Mouse (Mus musculus) gastrocnemius, postnatal 36 days (tissue): ENCODE results near the gene Lmo2. TPM values are rescaled to one million over a fixed set of nuclear protein-coding genes. Genes with fewer than 3 reads are reported as not detected.

ENCODE experiments used
- DNase-seq, 2 experiments: peaks; one replicate each; pipeline ENCODE4 v3.0.0; 2022
- intact Hi-C: fragments of 180-260 bp; cut with DNase I; formaldehyde crosslinking; loops from one replicate; pipeline ENCODE4 v1.15.1; 2025
- long read RNA-seq, 2 experiments: library from polyadenylated mRNA; stranded (forward); transcript quantifications; one replicate each; pipeline ENCODE4 v2.0.0; 2021
- total RNA-seq, 2 experiments: library from RNA; stranded (reverse); gene quantifications; 2 replicates each; pipeline ENCODE4 v1.2.3; 2021

Lmo2 gene
- 1 to 10 TPM; 5.3 to 5.4 TPM for total RNA-seq
- long read RNA-seq, experiment 1, partial matches to known transcripts, result 0 of 7 reads
- long read RNA-seq, experiment 1, other reads (novel, unspliced or antisense), result 1 of 7 reads
- long read RNA-seq, experiment 2, partial matches to known transcripts, result 1 of 8 reads
- long read RNA-seq, experiment 2, other reads (novel, unspliced or antisense), result 3 of 8 reads

DNA sequence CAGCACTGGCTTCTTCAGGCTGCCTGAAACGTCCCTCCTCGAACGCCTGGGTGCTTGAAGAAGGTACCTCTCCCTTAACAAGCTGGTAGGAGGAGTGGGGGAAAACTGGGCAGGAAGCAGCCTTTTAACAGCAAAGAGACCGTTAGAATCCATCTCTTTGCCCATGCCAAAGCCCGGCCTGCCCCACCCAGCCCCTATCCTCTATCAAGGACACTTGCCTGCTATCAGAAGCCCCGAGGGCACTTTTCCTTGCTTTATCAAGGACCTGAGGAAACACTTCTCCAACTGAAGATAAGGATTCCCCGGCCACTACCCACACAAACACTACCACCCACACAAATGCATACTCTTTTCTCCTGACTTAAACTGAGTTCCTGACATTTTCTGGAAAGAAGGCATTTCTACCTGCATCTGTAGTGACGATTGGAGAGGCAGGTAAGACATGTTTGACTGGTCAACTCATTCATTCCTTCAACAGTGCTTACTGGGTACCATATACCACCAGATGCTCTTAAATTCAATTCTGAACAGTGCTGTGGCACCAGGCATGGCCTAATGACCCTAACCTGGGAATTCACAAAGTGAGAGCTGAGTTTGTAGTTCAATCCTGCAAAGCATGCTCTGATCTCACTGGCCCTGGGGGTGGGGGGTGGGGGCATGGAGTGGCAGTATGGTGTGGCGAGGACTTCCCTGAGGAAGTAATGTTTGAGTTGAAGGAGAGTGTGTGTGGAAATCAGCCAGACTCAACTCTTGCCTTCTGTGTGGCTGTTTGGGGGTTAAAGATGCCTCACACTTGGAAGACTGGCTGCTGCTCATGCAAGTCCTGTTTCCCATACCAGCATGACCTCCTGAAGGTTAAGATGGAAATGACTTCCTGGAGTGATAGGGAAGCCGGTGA is at the start of gene Lmo2:
Gene Lmo2 (plus strand): TSS at position 338 of the 898 bp plus-strand sequence.
- DNase-seq, result no peak
- intact Hi-C loops, result no loop called here

DNA sequence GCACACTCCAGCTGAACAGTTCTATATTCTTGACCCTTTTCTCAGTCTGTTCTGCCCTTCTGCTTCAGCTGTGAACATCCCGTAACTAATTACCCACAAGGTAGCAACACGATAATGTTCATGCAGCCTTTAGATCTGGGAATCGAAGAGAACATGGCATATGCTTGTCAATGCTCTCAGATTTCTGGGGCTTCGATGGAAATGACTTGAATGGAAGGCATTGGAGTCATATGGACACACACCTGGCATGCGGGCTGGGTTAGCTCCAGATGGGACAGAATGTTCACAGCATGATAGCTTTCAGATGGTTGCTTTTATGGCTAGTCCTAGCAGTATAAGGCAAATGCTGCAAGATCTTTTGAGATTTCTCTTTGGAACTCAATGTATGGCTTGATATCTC is 47.2 kb upstream of the Lmo2 start:
- intact Hi-C loops, result no loop called here
- DNase-seq, result no peak

DNA sequence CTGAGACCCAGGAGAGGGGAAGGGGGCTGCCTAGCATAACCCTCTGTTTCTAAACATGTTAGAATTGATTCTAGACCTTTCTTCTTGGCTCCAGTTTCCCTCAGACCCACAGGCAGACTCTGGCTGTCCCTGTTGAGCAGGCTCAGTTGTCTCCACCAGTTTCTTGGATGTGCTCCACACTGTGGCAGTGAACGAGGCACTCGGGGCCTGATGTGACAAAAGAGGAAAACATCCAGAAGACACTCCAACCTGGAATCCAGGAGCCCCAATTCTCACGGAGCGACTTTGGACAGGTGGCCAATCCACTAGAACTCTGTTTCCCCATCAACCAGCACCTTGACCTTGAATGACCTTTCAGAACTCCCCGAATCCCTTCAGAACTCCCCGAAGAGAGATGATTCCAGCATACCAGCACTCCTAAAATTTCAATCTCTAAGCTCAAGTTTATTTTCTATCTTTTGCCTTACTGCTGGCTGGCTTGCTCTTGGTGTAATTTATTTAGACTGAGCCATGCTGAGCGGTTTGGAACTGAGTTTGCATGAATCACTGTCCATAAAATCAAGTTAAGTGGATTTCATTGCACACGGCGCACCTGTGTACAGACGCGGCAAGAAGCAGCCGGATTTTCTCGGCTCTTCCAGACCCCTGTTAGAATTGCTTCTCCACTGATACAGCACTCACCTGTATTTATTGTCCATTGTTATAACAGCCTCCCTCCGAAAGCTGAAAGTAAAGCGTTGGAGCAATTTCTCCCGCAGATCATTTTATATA is 45.1 kb upstream of the Lmo2 start:
- intact Hi-C loops, result no loop called here

GRCm38 (mm10) chr2:103913252-103913650 is 44.5 kb upstream of the Lmo2 start:
- intact Hi-C loops, result no loop called here
- no peak for DNase-seq

More for the DNA sequence above, 45.1 kb upstream of the Lmo2 start:
- DNase-seq, result no peak

DNA sequence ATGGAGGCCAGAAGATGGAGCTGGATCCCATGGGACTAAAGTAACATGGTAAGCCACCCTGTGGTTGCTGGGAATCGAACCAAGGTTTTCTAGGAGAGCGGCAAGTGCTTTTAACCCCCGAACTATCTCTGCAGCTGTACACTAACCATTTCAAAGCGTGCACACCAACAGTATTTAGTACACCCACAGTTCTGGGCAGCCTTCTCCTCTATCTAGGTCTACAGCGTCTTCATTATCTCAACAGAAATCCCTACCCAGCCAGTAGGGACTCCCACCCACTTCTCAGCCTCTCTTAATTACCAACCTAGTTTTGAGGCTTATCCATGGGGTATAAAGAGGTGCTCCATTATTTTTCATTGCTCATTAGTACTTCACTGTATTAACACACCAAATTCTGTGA is 41.7 kb upstream of the Lmo2 start:
- no peak for DNase-seq
- intact Hi-C loops, result no loop called here

- intact Hi-C loops, result no loop called here
- no peak for DNase-seq
Measured at GRCm38 (mm10) chr2:103917375-103917774, 40.4 kb upstream of the Lmo2 start.

DNA sequence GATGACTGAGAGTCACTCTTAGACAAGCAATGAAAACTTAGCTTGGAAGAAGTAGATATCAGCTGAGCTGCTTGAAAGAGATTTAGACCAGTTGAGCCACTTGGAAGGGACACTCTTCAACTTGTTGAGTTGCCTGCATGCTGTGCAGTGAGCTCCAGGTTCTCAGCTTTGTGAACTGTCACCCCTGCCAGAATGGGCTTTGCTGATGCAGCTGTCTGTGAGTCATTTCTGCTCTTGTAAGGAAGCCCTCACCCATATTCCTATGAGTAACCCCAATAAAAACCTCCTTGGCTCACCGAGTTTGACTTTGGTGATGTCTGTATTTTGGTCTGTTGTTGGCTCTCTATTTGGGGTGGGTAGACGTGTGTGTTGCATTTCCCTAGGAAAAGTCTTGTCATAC is 39.4 kb upstream of the Lmo2 start:
- intact Hi-C loops, result no loop called here

DNA sequence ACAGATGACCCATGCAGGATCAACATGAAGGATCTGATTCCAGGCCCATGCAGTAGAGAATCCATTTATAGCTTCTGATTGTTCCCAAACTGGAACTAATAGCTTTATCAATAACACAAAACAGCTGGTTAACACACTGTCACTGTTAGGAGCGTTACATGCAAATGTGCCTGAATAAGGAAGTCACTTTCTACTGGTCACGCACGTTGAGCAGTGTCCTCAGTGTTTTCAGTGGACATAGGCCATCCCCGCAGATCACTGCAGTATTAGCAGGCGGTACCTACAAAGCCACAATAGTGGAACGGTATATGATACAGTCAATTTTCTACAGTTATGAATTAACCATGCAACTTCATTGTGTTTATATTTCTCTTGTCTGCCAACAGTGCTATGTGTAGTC is 38.3 kb upstream of the Lmo2 start:
- no peak for DNase-seq
- intact Hi-C loops, result no loop called here

More for the DNA sequence above, 39.4 kb upstream of the Lmo2 start:
- no peak for DNase-seq

- intact Hi-C loops, result no loop called here
- DNase-seq, result no peak
Measured at GRCm38 (mm10) chr2:103926586-103927113, 31.1 kb upstream of the Lmo2 start.

- intact Hi-C loops, result no loop called here
- DNase-seq, result peak; percentile 40 to 68
Measured at GRCm38 (mm10) chr2:103927610-103928145, 30.1 kb upstream of the Lmo2 start.

GRCm38 (mm10) chr2:103930306-103931019 is 27.3 kb upstream of the Lmo2 start:
- intact Hi-C loops, result no loop called here
- DNase-seq, result peak; percentile 42 to 50

- intact Hi-C loops, result no loop called here
- DNase-seq, result peak; percentile 55 to 67
Measured at GRCm38 (mm10) chr2:103931511-103931911, 26.3 kb upstream of the Lmo2 start.

- DNase-seq, result peak; percentile 38 to 59
- intact Hi-C loops, result no loop called here
Measured at GRCm38 (mm10) chr2:103932025-103932424, 25.8 kb upstream of the Lmo2 start.

DNA sequence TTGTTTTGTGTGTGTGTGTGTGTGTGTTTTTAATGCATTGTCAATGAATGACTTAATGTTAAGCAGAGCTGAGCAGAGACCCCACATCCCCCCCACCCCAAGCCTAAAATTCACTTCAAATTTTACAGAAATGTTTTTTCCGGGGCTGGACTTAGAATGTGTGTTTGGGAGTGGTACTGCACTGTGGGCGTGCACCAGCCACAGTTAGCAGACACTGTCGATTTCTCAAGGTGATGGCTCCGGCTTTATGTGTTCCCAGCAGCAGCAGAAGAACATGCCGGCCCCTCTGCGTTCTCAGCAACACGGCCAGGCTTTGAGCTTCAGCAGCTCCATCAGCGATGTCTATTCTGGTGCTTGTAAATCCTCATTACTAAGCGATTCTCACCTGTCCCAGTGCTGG is 25.3 kb upstream of the Lmo2 start:
- intact Hi-C loops, result no loop called here
- DNase-seq, result no peak

GRCm38 (mm10) chr2:103934270-103934669 is 23.5 kb upstream of the Lmo2 start:
- intact Hi-C loops, result no loop called here
- no peak for DNase-seq

GRCm38 (mm10) chr2:103934670-103935069 is 23.1 kb upstream of the Lmo2 start:
- intact Hi-C loops, result no loop called here
- DNase-seq, result no peak

DNA sequence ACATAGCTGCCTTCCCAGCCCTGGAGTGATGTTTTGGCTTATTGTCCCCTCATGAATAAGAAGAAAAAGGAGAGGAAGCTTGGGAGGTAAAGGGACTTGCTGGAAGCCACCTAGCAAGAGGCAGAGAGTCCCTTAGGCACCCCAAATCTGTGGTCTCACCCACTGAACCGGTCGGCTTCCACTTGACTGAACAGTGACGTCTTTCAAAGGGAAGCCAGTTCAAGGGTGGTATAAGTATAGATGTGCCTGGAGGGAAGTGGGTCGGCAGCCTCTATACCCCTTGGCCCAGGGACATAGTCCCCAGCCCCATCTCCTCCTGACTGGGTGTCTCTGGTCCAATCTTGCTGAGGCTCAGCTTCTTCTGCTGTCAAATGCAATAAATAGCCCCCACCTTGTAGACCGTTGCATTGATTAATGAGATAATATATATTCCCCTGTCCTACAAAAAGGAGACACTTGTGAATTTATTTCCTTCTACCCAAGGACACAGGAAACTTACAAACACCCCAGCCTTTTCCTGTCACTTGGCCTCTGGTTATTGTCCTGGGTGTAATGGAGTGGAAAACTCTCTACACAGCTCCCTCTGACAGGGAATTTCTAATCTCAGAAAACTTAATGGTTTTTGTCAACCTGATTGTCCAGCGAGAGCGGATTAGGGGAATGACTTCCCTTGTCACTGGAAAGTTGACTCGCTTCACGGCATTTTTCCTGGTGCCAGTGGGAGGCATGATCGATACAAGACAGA is 21.9 kb upstream of the Lmo2 start:
- DNase-seq, result no peak
- intact Hi-C loops, result no loop called here

GRCm38 (mm10) chr2:103936666-103937065 is 21.1 kb upstream of the Lmo2 start:
- DNase-seq, result no peak
- intact Hi-C loops, result no loop called here

DNA sequence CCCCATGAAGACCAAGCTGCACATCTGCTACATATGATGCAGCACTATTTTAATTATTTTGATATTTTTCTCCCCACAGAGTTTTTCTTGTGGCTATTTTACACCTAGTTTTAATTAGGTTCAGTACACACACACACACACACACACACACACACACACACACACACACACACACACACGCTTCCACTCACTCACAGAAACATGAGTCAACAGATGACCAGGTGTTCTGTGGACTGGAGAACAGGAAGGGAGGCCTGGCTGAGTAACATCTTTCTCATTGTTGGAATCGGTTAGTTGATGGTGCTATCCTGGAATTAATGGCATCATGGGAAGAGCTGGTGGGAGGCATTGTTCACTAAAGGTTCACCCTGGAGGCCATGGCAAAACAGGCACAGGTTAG is 20.1 kb upstream of the Lmo2 start:
- intact Hi-C loops, result no loop called here

More for the DNA sequence above, 20.1 kb upstream of the Lmo2 start:
- no peak for DNase-seq
